Mouse (Mus musculus) limb, embryonic 14.5 days (tissue): ENCODE results near the gene Kcnk3. TPM values are rescaled to one million over a fixed set of nuclear protein-coding genes. Genes with fewer than 3 reads are reported as not detected.

Source experiments
- ATAC-seq: fragments of 200-750 bp; cut with Nextera tagmentation; 2 replicates; pipeline ENCODE4 v1.8.0; 2017; ENCODE audit warnings: low read depth, moderate number of reproducible peaks, moderate TSS enrichment; ENCODE audit not compliant: low FRiP score
- DNase-seq: peaks from one replicate; pipeline ENCODE4 v3.0.0-alpha.2; 2015; ENCODE audit warnings: low spot score
- H3K27ac ChIP-seq: fragments of 300-500 bp; sonication (generic); replicated peaks from 2 replicates; pipeline ENCODE4 v1.5.1; 2014; ENCODE audit warnings: low read depth, mild to moderate bottlenecking, low read length, moderate library complexity, mixed read lengths
- H3K27me3 ChIP-seq: fragments of 300-500 bp; sonication (generic); 2 replicates; pipeline ENCODE4 v1.6.1; 2014; ENCODE audit warnings: low read length, mixed read lengths; ENCODE audit not compliant: control insufficient read depth, insufficient read depth
- H3K36me3 ChIP-seq: fragments of 300-500 bp; sonication (generic); 2 replicates; pipeline ENCODE4 v1.6.1; 2014; ENCODE audit warnings: mild to moderate bottlenecking, low read length, moderate library complexity, mixed read lengths; ENCODE audit not compliant: control insufficient read depth, insufficient read depth
- H3K4me1 ChIP-seq: fragments of 300-500 bp; sonication (generic); 2 replicates; pipeline ENCODE4 v1.6.1; 2014; ENCODE audit warnings: antibody characterized with exemption, low read length, mixed read lengths; ENCODE audit not compliant: control insufficient read depth, insufficient read depth
- H3K4me2 ChIP-seq: fragments of 300-500 bp; sonication (generic); replicated peaks from 2 replicates; pipeline ENCODE4 v1.6.1; 2014; ENCODE audit warnings: low read depth, mild to moderate bottlenecking, low read length, moderate library complexity; ENCODE audit not compliant: severe bottlenecking
- H3K4me3 ChIP-seq: fragments of 300-500 bp; sonication (generic); replicated peaks from 2 replicates; pipeline ENCODE4 v1.5.1; 2014; ENCODE audit warnings: low read length
- H3K9ac ChIP-seq: fragments of 300-500 bp; sonication (generic); 2 replicates; pipeline ENCODE4 v1.6.1; 2014; ENCODE audit warnings: mild to moderate bottlenecking, low read depth, low read length, moderate library complexity; ENCODE audit not compliant: severe bottlenecking
- H3K9me3 ChIP-seq: fragments of 300-500 bp; sonication (generic); 2 replicates; pipeline ENCODE4 v1.6.1; 2016; ENCODE audit warnings: low read length; ENCODE audit not compliant: control insufficient read depth
- POLR2A ChIP-seq: fragments of 200-500 bp; IDR thresholded peaks from 2 replicates; pipeline ENCODE4 v1.8.0; 2012; ENCODE audit warnings: inconsistent platforms, mild to moderate bottlenecking, moderate library complexity, borderline replicate concordance; ENCODE audit not compliant: insufficient read depth, insufficient read length; ENCODE audit errors: extremely low read depth
- WGBS: fragments of 180-500 bp; shearing (Covaris S2); extraction: QIAGEN DNeasy Blood & Tissue Kit; methylation state at CpG from one replicate; pipeline ENCODE4 v1.1.7; 2014; 5-methylcytosine and 5-hydroxymethylcytosine counted together
- polyA plus RNA-seq, 2 experiments: library from polyadenylated mRNA; depleted of rRNA in 1 of 2; stranded (reverse) in 1 of 2; unstranded in 1 of 2; fragments of >200 nt; fragmentation: Nextera tagmentation in 1 of 2; extraction: Ambion mirVana in 1 of 2; gene quantifications; 2 replicates each; pipeline versions ENCODE4 v1.2.1 to v1.2.3; 2012 to 2014

The Kcnk3 gene
- polyA plus RNA-seq, 2 experiments, result 0.53 to 0.88 TPM

DNA sequence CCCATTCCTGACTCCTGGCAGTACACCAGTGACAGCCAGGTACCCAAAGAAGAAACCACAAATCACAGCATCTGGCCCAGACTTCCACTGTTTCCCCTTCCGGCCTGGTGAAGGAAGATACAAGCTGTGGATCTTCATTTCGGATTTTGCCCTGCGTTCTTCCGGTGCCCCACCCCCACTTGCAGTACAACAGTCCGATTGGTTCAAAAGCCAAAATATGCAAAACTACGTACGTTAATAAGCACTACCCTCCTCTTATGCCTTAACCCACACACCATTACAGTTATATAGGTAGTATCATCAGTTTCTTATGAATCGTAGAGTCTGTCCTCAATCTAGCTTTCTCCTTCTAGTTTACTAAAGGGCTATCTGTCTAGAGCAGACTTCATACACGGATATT is 77.4 kb downstream of the Kcnk3 start:
- Histone ChIP-seq H3K4me2 (no peak overlapping the region), H3K4me1 (peaks cover 10% of the 10 kb centered on the region; the same call in 1 of the 2 replicates), H3K27ac (no peak overlapping the region), H3K9me3 (no peaks in the 10 kb centered on the region), H3K9ac (no peak overlapping the region), H3K36me3 (peaks cover 13% of the 10 kb centered on the region), H3K27me3 (no peaks in the 10 kb centered on the region), H3K4me3 (no peak overlapping the region)
- DNase-seq (no peak), ATAC-seq (no peak)
- 92% methylated on average over 9 of the region's 9 CpGs for WGBS
- TF ChIP-seq POLR2A, result no peak

DNA sequence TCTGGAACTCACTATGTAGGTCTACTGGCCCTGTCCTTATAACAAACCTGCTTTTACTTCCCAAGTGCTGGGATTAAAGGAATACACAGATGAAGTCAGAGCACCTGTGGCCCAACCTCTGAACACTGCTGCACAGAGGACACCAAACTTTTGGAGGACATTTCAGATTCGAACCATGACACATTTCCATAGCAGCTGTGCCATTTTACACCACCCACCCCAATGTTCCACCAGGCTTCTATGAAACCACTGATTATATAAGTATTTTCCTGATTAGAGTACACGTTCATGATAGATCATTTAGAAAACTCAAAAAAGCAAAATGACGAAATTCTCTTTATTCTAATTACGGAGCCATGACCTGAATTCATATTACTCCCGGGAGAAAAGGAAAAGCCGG is 78.0 kb downstream of the Kcnk3 start:
- ATAC-seq (no peak), DNase-seq (no peak)
- H3K9me3 ChIP-seq, result no peaks in the 10 kb centered on the region
- H3K4me2 ChIP-seq, result peak overlapping the region; percentile 69
- H3K36me3 ChIP-seq, result peaks cover 19% of the 10 kb centered on the region
- no peaks in the 10 kb centered on the region for H3K27me3 ChIP-seq
- WGBS, result 64% methylated on average over 6 of the region's 6 CpGs
- peaks cover 10% of the 10 kb centered on the region; the same call in 1 of the 2 replicates for H3K4me1 ChIP-seq
- peak overlapping the region; percentile 55 for H3K9ac ChIP-seq
- H3K27ac ChIP-seq, result peak overlapping the region; percentile 79
- H3K4me3 ChIP-seq, result peak overlapping the region; percentile 65
- no peak for TF ChIP-seq POLR2A

GRCm38 (mm10) chr5:30666391-30667195 is 78.6 kb downstream of the Kcnk3 start, which contains the start of gene Cenpa:
Gene Cenpa, plus strand, starts transcription at chr5:30666777.
- peak; percentile 98 for DNase-seq
- Histone ChIP-seq H3K9ac (peak within 1 kb of the TSS; percentile 71), H3K36me3 (peaks cover 25% of the 10 kb centered on the region), H3K4me3 (peak within 1 kb of the TSS; percentile 65), H3K27me3 (no peaks in the 10 kb centered on the region), H3K9me3 (no peaks in the 10 kb centered on the region), H3K27ac (peak within 1 kb of the TSS; percentile 79), H3K4me2 (peak within 1 kb of the TSS; percentile 69), H3K4me1 (peaks cover 10% of the 10 kb centered on the region; the same call in 1 of the 2 replicates)
- WGBS, result 2% methylated on average over 40 of the region's 40 CpGs
- ATAC-seq, result peak; percentile 96
- peak; percentile 90; the same call in 1 of the 2 replicates for TF ChIP-seq POLR2A

DNA sequence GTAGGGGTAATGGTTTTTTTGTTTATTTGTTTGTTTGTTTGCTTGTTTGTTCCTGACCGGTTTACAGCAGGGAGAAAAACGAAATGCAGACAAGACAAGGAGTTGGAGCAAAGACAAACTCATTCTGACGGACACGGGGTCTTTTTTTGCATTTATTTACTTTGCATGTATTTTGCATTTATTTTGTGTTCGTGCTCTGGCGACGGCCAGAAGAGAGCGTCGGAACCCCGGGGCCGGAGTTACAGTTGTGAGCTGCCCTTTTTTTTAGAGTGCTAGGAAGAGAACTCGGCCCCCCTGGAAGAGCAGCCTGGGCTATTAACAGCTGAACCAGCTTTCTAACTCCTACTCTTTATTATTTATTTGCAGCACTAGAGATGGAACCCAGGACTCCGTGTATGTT is 79.2 kb downstream of the Kcnk3 start:
- peak overlapping the region; percentile 63 for H3K4me2 ChIP-seq
- H3K4me3 ChIP-seq, result peak overlapping the region; percentile 65
- no peaks in the 10 kb centered on the region for H3K9me3 ChIP-seq
- TF ChIP-seq POLR2A, result no peak
- H3K9ac ChIP-seq, result peak overlapping the region; percentile 71
- DNase-seq (no peak), ATAC-seq (no peak)
- peaks cover 10% of the 10 kb centered on the region; the same call in 1 of the 2 replicates for H3K4me1 ChIP-seq
- peaks cover 31% of the 10 kb centered on the region for H3K36me3 ChIP-seq
- H3K27me3 ChIP-seq, result no peaks in the 10 kb centered on the region
- WGBS, result 2% methylated on average over 13 of the region's 13 CpGs
- H3K27ac ChIP-seq, result peak overlapping the region; percentile 48

- ATAC-seq (no peak), DNase-seq (no peak)
- H3K4me2 ChIP-seq, result peak overlapping the region; percentile 63
- no peak for TF ChIP-seq POLR2A
- peak overlapping the region; percentile 65 for H3K4me3 ChIP-seq
- peaks cover 36% of the 10 kb centered on the region for H3K36me3 ChIP-seq
- 8% methylated on average over 3 of the region's 3 CpGs for WGBS
- no peaks in the 10 kb centered on the region for H3K27me3 ChIP-seq
- H3K4me1 ChIP-seq, result peaks cover 10% of the 10 kb centered on the region; the same call in 1 of the 2 replicates
- H3K9ac ChIP-seq, result peak overlapping the region; percentile 71
- H3K27ac ChIP-seq, result no peak overlapping the region
- H3K9me3 ChIP-seq, result no peaks in the 10 kb centered on the region
Observed at GRCm38 (mm10) chr5:30667686-30668085, 79.7 kb downstream of the Kcnk3 start.
